Mouse (Mus musculus): ENCODE measurements around the gene Zbtb20.
A peak's percentile ranks its signal among the peaks of the same experiment; 100 is the strongest.
"Not testable (repeated sequence)": the region's sequence is repeated elsewhere in the genome, so short reads cannot be mapped to it uniquely, and the experiment has no call there.

The Zbtb20 gene

DNA sequence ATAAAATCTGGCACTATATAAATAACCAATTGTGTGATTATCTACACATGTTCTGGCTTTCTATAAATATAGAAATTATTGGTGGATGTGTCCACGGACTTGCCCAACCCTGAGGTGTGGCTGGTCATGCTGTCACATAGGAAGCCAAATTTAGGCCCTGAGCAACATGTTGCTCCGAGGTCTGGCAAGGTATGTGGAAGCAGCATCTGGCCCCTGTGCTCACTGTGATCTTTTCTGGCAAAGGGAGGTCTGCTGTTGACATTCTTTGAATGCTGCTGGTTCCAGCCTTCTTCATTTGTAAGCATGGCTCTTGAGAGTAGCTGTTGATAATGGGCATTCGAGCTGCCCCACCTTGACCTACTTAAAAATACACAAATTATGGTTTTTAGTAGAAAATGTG, 35.0 kb downstream of the Zbtb20 start:
- DNase-seq (ENCODE audit: low read depth), result peak; percentile 5

- no peak for DNase-seq (ENCODE audit: low read depth)
Observed at GRCm38 (mm10) chr16:42911326-42911725, 35.6 kb downstream of the Zbtb20 start.

- no peak for DNase-seq (ENCODE audit: low read depth)
Observed at GRCm38 (mm10) chr16:42911815-42912214, 36.1 kb downstream of the Zbtb20 start.

DNA sequence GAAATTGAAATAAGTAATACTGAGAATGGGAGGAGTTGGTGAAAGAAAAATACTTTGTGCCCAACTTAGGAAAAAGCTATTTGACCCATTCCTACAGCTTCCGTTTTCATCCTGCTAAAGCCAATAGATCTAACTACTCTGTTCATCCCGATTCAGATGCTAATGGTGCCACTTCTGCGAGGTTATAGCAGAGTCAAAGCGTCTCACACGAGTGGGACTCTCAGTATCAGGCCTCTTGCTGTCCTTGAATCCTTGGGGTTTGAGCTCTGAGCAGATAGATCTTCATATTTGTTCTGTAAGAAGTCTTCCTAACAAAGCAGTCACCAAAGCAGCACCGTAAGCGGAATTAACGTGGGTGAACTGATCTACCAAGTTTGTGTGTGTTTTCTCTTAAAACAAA, 37.6 kb downstream of the Zbtb20 start:
- DNase-seq (ENCODE audit: low read depth), result no peak

DNA sequence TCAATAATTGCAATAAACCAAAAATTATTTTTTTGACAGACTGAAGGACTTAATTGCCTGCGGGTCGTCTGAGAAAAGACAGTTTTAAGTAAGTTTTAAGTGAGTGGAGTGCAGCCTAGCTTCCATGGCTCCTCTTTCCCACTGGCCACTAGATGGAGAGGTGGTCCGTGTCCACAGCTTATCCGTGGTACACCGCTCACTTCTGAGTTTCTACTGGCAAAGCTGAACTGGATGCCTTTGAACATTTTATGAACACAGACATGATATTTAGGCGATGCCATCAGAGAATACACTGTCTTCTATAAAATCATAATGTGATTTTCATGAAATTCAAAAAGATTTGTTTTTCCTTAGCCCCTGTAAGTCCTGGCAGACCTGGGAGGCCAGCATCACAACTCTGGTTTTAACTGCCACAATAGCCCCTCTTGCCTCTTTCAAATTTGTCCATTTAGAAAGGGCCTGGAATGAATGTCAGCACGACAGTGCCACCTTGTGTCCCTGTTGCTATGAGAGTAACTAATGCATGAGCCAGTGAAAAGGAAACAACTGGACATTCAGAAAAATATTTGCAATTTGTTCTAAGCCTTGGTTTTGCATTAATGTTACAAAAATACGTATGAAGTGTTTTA, 38.9 kb downstream of the Zbtb20 start:
- peak; percentile 67 for DNase-seq (ENCODE audit: low read depth)

DNA sequence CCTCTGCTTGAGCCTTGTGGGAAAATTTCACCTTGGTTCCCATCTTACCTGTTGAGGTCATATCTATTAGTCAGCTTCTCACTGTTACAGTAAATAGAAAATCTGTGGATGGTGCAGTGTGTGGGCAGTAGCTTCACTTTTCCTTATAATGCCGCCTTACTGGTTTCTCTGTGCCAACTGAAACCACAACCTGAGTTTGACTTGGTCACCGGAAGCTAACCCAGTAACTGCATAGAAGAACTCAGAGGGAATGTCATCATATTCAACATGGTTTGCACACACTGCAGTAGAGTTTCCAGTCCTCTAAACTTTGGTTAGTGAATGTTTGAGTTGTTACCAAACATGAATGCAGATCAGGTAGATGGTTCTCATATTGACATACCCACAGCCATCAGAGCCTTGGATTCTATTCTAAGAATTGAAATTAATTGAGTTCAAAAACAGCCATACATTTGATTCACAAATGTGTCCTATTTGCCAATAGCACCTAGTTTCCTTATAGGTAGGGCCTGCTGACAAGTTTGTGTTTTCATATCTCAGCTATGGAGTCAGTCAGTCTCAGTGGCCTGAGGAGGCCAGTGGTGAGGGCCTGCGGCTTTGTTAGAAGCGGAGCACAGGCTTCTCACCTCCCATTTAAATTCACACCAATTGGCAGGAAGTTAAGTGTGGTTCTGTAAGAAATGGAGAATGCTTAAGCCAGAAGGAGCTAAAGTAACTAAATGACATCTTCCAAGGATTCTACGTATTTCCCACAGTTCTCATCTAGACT, 44.5 kb downstream of the Zbtb20 start:
- DNase-seq (ENCODE audit: low read depth), result no peak

DNA sequence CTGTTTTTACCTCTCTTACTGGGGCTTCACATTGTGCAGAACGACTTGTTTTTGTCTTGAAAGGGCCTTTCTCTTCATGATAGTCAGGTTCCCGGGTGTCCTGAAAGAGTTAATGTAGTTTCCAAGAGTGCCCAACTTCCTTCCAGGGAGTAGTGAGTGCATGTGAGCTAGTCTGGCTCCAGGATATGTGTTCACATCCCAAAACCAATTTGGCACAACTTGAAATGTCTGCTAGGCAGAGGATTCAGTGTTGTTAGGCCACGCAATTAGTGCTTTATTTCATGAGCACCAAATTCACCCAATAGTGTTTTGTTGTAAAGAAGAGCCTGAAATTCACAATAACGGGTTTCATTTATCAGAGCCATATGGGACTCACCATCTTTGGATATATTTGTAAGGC, 45.8 kb downstream of the Zbtb20 start:
- no peak for DNase-seq (ENCODE audit: low read depth)

DNA sequence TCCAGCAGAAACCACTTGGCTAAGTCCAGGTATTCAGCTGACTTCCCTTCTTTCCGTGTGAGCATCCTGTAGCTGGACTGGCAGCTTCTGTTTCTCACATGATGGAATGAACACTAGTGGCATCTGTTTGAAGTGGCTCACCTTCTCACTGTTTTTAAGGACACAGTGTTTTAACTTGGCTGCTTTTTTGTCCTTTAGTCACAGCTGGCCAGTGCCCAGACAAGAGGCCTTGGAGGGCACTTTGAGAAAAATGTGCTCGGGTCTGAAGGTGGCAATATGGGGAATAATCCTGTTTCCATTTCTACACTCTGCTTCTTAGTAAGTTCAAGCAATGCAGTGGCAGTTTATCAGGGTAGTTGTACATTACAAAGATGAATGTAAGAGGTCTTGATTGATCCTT, 62.5 kb downstream of the Zbtb20 start:
- DNase-seq (ENCODE audit: low read depth), result no peak

- DNase-seq (ENCODE audit: low read depth), result no peak
Observed at GRCm38 (mm10) chr16:42947016-42947415, 71.3 kb downstream of the Zbtb20 start.

DNA sequence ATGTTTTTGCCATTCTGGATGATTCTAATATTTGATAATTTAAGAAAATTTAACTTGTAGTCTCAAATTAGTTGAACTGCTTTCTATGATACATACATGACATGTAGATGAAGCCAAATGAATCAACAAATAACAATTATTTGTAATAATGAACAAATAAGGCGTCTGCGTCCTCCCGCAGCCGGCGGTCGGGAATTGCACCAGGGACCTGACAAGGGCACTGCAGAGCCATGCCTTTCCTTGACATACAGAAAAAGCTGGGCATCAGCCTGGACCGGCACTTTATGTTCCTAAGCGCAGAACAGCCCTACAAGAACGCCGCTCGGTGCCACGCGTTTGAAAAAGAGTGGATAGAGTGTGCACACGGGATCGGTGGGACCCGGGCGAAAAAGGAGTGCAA, 79.7 kb downstream of the Zbtb20 start:
- DNase-seq (ENCODE audit: low read depth), result not testable (repeated sequence)

GRCm38 (mm10) chr16:42972872-42973271, 97.2 kb downstream of the Zbtb20 start:
- DNase-seq (ENCODE audit: low read depth), result no peak

DNA sequence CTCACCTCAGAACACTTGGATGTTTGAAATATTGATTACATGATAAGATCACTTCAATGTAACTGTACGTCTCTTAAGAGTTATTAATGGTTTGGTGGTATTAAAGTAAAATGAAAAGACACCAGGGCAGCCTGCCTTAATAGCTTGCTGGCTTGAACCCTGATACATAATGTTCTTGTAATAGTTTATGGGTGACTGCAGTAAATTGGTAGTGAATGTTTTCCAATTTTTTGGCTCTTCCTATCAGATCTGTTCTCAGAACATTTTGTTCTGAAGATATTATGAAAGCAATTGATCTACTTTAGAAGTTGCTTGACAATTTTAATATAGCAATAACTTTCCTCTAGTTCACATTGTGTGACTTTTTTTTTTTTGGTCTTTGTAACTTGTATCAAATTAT, 123.2 kb downstream of the Zbtb20 start:
- no peak for DNase-seq (ENCODE audit: low read depth)

DNA sequence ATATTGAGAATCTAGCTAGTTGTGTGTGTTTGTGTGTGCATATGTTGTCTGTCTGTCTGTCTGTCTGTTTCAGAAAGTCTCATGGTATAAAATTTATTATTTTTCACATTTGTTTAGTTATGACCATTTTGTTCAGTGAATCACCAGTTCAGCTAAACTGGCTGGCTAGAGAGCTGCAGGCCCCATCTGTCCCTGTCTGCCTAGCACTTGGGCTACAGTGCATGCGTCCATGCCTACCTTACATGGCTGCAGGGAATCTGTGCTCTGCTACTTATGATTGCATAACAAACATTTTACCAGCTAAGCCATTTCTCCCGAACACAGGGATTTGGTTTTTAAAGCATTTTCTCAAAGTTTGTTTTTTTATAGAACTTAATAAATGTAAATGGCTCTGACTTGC, 150.7 kb downstream of the Zbtb20 start:
- DNase-seq (ENCODE audit: low read depth), result no peak

- no peak for DNase-seq (ENCODE audit: low read depth)
Observed at GRCm38 (mm10) chr16:43029243-43029642, 153.6 kb downstream of the Zbtb20 start.

- no peak for DNase-seq (ENCODE audit: low read depth)
Observed at GRCm38 (mm10) chr16:43035709-43036108, 160.0 kb downstream of the Zbtb20 start.

DNA sequence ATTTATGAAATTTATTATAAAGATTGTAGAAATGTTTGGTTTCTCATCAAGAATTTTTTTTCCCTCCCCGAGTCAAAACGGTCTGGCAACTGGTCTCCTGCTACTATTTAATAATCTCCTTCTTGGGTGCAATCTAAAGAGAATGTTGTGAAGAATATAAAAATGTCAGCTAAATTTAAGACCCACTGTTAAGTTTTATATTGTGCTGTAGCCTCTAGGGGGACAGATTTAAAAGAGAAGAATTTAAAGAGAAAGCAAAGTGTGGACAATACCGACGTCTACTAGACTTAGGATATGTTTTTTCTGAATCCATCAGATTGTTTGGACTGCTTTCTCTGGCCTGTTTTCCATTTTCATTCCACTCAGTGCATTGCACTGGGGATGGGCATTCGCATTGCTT, 160.8 kb downstream of the Zbtb20 start:
- no peak for DNase-seq (ENCODE audit: low read depth)

- no peak for DNase-seq (ENCODE audit: low read depth)
Observed at GRCm38 (mm10) chr16:43037320-43037719, 161.6 kb downstream of the Zbtb20 start.

- no peak for DNase-seq (ENCODE audit: low read depth)
Observed at GRCm38 (mm10) chr16:43045611-43046010, 169.9 kb downstream of the Zbtb20 start.

- DNase-seq (ENCODE audit: low read depth), result no peak
Observed at GRCm38 (mm10) chr16:43046686-43047085, 171.0 kb downstream of the Zbtb20 start.

DNA sequence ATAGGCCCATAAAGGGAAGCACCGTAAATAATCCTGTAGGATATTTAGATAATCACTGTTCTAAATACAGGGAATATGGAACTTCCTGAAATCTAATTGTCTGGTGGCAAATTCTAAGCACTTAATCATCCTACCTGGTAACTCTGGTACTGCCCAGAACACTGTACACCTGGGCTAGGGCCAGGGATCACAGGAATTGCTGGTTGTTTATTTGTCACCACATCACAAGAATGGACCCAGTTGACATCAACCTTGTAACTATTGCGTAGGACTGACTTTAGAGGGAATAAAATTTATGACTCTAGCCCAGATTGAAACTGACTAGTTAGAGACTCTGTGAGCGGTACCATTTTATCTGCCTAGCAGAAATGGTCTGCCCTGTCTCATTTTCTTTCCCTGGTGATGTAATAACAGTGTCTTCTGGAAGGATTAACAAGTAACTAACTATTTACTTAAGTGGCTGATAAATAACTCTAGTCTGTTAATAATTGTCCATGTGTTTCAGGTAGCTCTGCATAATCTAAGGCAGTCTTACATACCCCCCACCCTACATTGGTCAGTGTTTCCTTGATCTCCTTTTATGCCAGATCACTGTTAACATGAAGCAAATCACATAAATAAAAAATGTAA, 194.1 kb downstream of the Zbtb20 start:
- DNase-seq (ENCODE audit: low read depth), result no peak

GRCm38 (mm10) chr16:43071875-43072274, 196.2 kb downstream of the Zbtb20 start:
- DNase-seq (ENCODE audit: low read depth), result no peak

DNA sequence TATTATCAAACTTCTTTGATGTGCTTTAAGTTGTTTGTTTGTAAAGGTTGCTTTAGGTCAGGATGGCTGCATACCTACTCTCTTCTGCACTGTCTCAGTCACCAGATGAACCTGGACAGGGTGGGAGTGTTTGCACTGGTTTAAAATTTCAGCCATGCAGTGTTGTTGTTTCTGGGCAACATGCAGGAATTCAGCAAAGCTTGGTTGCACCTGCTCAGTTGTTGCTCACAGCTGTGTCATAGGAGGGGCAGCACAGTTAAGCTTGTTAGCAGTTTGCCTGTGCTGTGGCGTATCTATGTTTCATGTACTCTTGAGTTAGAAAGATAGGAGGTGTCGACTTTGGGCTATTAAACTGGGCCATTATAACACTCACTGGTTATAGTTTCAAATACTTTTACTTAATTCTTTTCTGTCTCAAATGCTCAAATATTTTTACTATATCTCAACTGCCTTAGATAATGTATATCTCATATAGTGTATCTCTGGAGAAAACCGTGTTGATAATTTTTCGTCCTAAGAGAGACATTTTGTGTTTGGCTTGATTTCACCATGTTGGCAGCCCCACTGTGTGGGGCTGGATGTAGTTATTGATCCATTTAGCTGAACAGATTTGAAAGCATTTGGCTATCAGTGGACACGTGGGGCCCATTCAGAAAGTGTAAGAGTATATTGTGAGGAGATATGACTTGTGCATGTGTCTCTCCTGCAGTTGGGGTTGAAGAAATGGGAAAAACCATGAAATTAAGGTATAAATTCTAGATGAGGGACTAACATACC, 197.3 kb downstream of the Zbtb20 start:
- no peak for DNase-seq (ENCODE audit: low read depth)

- no peak for DNase-seq (ENCODE audit: low read depth)
Observed at GRCm38 (mm10) chr16:43080403-43080802, 204.7 kb downstream of the Zbtb20 start.
